Mouse (Mus musculus) embryonic facial prominence, embryonic 15.5 days (tissue): ENCODE results near the gene Rnf216. TPM values are rescaled to one million over a fixed set of nuclear protein-coding genes. Genes with fewer than 3 reads are reported as not detected.

Source experiments
- ATAC-seq: fragments of 200-750 bp; cut with Nextera tagmentation; 2 replicates; pipeline ENCODE4 v1.8.0; 2017; ENCODE audit warnings: low read depth, moderate TSS enrichment; ENCODE audit not compliant: insufficient number of reproducible peaks, low FRiP score, low TSS enrichment
- H3K27ac ChIP-seq: fragments of 300-500 bp; sonication (generic); replicated peaks from 2 replicates; pipeline ENCODE4 v1.5.1; 2015; ENCODE audit warnings: mild to moderate bottlenecking, inconsistent platforms
- H3K27me3 ChIP-seq: fragments of 300-500 bp; sonication (generic); 2 replicates; pipeline ENCODE4 v1.6.1; 2015; ENCODE audit warnings: inconsistent platforms
- H3K36me3 ChIP-seq: fragments of 300-500 bp; sonication (generic); 2 replicates; pipeline ENCODE4 v1.6.1; 2015; ENCODE audit warnings: mild to moderate bottlenecking, inconsistent platforms
- H3K4me1 ChIP-seq: fragments of 300-500 bp; sonication (generic); 2 replicates; pipeline ENCODE4 v1.6.1; 2015; ENCODE audit warnings: inconsistent platforms
- H3K4me2 ChIP-seq: fragments of 300-500 bp; sonication (generic); replicated peaks from 2 replicates; pipeline ENCODE4 v1.6.1; 2015; ENCODE audit warnings: mild to moderate bottlenecking, inconsistent platforms
- H3K4me3 ChIP-seq: fragments of 300-500 bp; sonication (generic); replicated peaks from 2 replicates; pipeline ENCODE4 v1.5.1; 2015; ENCODE audit warnings: mild to moderate bottlenecking, inconsistent platforms
- H3K9ac ChIP-seq: fragments of 300-500 bp; sonication (generic); 2 replicates; pipeline ENCODE4 v1.6.1; 2015; ENCODE audit warnings: inconsistent platforms
- H3K9me3 ChIP-seq: fragments of 300-500 bp; sonication (generic); replicated peaks from 2 replicates; pipeline ENCODE4 v1.6.1; 2016; ENCODE audit warnings: inconsistent platforms
- whole genome bisulfite sequencing: fragments of 180-500 bp; shearing (Covaris S2); methylation state at CpG from one replicate; pipeline ENCODE4 v1.1.7; 2015; 5-methylcytosine and 5-hydroxymethylcytosine counted together
- polyA plus RNA-seq: library from polyadenylated mRNA; unstranded; fragments of >200 nt; fragmentation: Nextera tagmentation; extraction: Ambion mirVana; gene quantifications from 2 replicates; pipeline ENCODE4 v1.2.1, GENCODE M21; 2015

The Rnf216 gene
- polyA plus RNA-seq, 1 experiment from 2014 or later: 41.2 TPM

- Histone ChIP-seq H3K36me3 (peaks cover 11% of the 10 kb centered on the region; the same call in 1 of the 2 replicates), H3K4me1 (peaks cover 43% of the 10 kb centered on the region), H3K4me3 (peak overlapping the region; percentile 17), H3K9ac (no peak overlapping the region), H3K9me3 (no peaks in the 10 kb centered on the region), H3K27ac (peak overlapping the region; percentile 99), H3K4me2 (peak overlapping the region; percentile 44), H3K27me3 (no peaks in the 10 kb centered on the region)
- peak; percentile 96 for ATAC-seq
- WGBS: 20% methylated on average over 9 of the region's 9 CpGs
These were observed 111.9 kb downstream of the Rnf216 start for GRCm38 (mm10) chr5:143000654-143001500.

- Histone ChIP-seq H3K4me3 (peak overlapping the region; percentile 2; the same call in 1 of the 2 replicates), H3K36me3 (peaks cover 12% of the 10 kb centered on the region; the same call in 1 of the 2 replicates), H3K4me2 (peak overlapping the region; percentile 44), H3K27ac (peak overlapping the region; percentile 99), H3K9ac (no peak overlapping the region), H3K27me3 (no peaks in the 10 kb centered on the region), H3K9me3 (no peaks in the 10 kb centered on the region), H3K4me1 (peaks cover 43% of the 10 kb centered on the region)
- no peak for ATAC-seq
- WGBS: 43% methylated on average over 4 of the region's 4 CpGs
These were observed 112.7 kb downstream of the Rnf216 start for GRCm38 (mm10) chr5:143000091-143000490.

- no peaks in the 10 kb centered on the region for H3K27me3 ChIP-seq
- H3K9ac ChIP-seq: no peak overlapping the region
- peaks cover 43% of the 10 kb centered on the region for H3K4me1 ChIP-seq
- peak overlapping the region; percentile 58; the same call in 1 of the 2 replicates for H3K27ac ChIP-seq
- WGBS: 50% methylated on average over 2 of the region's 2 CpGs
- no peaks in the 10 kb centered on the region for H3K9me3 ChIP-seq
- no peak overlapping the region for H3K4me2 ChIP-seq
- peaks cover 24% of the 10 kb centered on the region for H3K36me3 ChIP-seq
- no peak overlapping the region for H3K4me3 ChIP-seq
- ATAC-seq: no peak
These were observed 114.6 kb downstream of the Rnf216 start for GRCm38 (mm10) chr5:142998171-142998570.

GRCm38 (mm10) chr5:142997526-142997925 lies 115.3 kb downstream of the Rnf216 start:
- peak overlapping the region; percentile 58; the same call in 1 of the 2 replicates for H3K27ac ChIP-seq
- 72% methylated on average over 9 of the region's 9 CpGs for WGBS
- H3K27me3 ChIP-seq: no peaks in the 10 kb centered on the region
- peaks cover 36% of the 10 kb centered on the region for H3K4me1 ChIP-seq
- no peak for ATAC-seq
- H3K9me3 ChIP-seq: no peaks in the 10 kb centered on the region
- H3K9ac ChIP-seq: no peak overlapping the region
- H3K4me3 ChIP-seq: no peak overlapping the region
- no peak overlapping the region for H3K4me2 ChIP-seq
- peaks cover 30% of the 10 kb centered on the region for H3K36me3 ChIP-seq

GRCm38 (mm10) chr5:142994746-142995145 lies 118.0 kb downstream of the Rnf216 start:
- peaks cover 14% of the 10 kb centered on the region; the same call in 1 of the 2 replicates for H3K4me1 ChIP-seq
- peaks cover 46% of the 10 kb centered on the region for H3K36me3 ChIP-seq
- H3K4me2 ChIP-seq: no peak overlapping the region
- H3K27ac ChIP-seq: no peak overlapping the region; the same call in 1 of the 2 replicates
- H3K4me3 ChIP-seq: no peak overlapping the region
- no peak overlapping the region for H3K9ac ChIP-seq
- no peak for ATAC-seq
- no peaks in the 10 kb centered on the region for H3K9me3 ChIP-seq
- 77% methylated on average over 2 of the region's 2 CpGs for WGBS
- H3K27me3 ChIP-seq: no peaks in the 10 kb centered on the region

GRCm38 (mm10) chr5:142989167-142989566 lies 123.6 kb downstream of the Rnf216 start:
- no peak overlapping the region for H3K4me3 ChIP-seq
- H3K27me3 ChIP-seq: no peaks in the 10 kb centered on the region
- no peaks in the 10 kb centered on the region for H3K9me3 ChIP-seq
- H3K9ac ChIP-seq: no peak overlapping the region
- WGBS: 52% methylated on average over 3 of the region's 3 CpGs
- ATAC-seq: no peak
- peaks cover 8% of the 10 kb centered on the region for H3K4me1 ChIP-seq
- peaks cover 32% of the 10 kb centered on the region for H3K36me3 ChIP-seq
- no peak overlapping the region for H3K4me2 ChIP-seq
- H3K27ac ChIP-seq: no peak overlapping the region

- no peak overlapping the region for H3K4me3 ChIP-seq
- no peaks in the 10 kb centered on the region for H3K9me3 ChIP-seq
- H3K4me1 ChIP-seq: peaks cover 8% of the 10 kb centered on the region
- ATAC-seq: no peak
- H3K27me3 ChIP-seq: no peaks in the 10 kb centered on the region
- peaks cover 26% of the 10 kb centered on the region for H3K36me3 ChIP-seq
- 66% methylated on average over 5 of the region's 5 CpGs for WGBS
- no peak overlapping the region for H3K4me2 ChIP-seq
- no peak overlapping the region for H3K9ac ChIP-seq
- no peak overlapping the region; the same call in 1 of the 2 replicates for H3K27ac ChIP-seq
These were observed 124.3 kb downstream of the Rnf216 start for GRCm38 (mm10) chr5:142988520-142988919.

- peaks cover 8% of the 10 kb centered on the region for H3K4me1 ChIP-seq
- H3K4me2 ChIP-seq: no peak overlapping the region
- no peak overlapping the region for H3K4me3 ChIP-seq
- no peaks in the 10 kb centered on the region for H3K27me3 ChIP-seq
- H3K9me3 ChIP-seq: no peaks in the 10 kb centered on the region
- ATAC-seq: no peak
- no peaks in the 10 kb centered on the region for H3K36me3 ChIP-seq
- H3K9ac ChIP-seq: no peak overlapping the region
- WGBS: 88% methylated on average over 10 of the region's 10 CpGs
- no peak overlapping the region for H3K27ac ChIP-seq
These were observed 128.5 kb downstream of the Rnf216 start for GRCm38 (mm10) chr5:142984271-142984670.

GRCm38 (mm10) chr5:142983174-142983573 lies 129.6 kb downstream of the Rnf216 start:
- 62% methylated on average over 8 of the region's 8 CpGs for WGBS
- Histone ChIP-seq H3K4me1 (peaks cover 2% of the 10 kb centered on the region), H3K4me2 (no peak overlapping the region), H3K4me3 (no peak overlapping the region), H3K27me3 (no peaks in the 10 kb centered on the region), H3K27ac (no peak overlapping the region), H3K9me3 (no peaks in the 10 kb centered on the region), H3K9ac (no peak overlapping the region), H3K36me3 (no peaks in the 10 kb centered on the region)
- no peak for ATAC-seq

- Histone ChIP-seq H3K4me1 (0 out of 2 replicates have a peak, but pooled peaks cover 3% of the 10 kb centered on the region), H3K4me3 (no peak overlapping the region), H3K9me3 (no peaks in the 10 kb centered on the region), H3K27me3 (no peaks in the 10 kb centered on the region), H3K4me2 (no peak overlapping the region), H3K27ac (no peak overlapping the region; the same call in 1 of the 2 replicates), H3K36me3 (no peaks in the 10 kb centered on the region), H3K9ac (no peak overlapping the region)
- 74% methylated on average over 16 of the region's 16 CpGs for WGBS
- ATAC-seq: no peak
These were observed 130.6 kb downstream of the Rnf216 start for GRCm38 (mm10) chr5:142982046-142982801.

- no peak for ATAC-seq
- no peaks in the 10 kb centered on the region for H3K27me3 ChIP-seq
- no peak overlapping the region for H3K4me2 ChIP-seq
- no peak overlapping the region for H3K4me3 ChIP-seq
- 0 out of 2 replicates have a peak overlapping the region, but pooled peaks have one; percentile 5 for H3K27ac ChIP-seq
- no peaks in the 10 kb centered on the region for H3K9me3 ChIP-seq
- H3K9ac ChIP-seq: no peak overlapping the region
- H3K4me1 ChIP-seq: peaks cover 20% of the 10 kb centered on the region
- 56% methylated on average over 5 of the region's 5 CpGs for WGBS
- peaks cover 21% of the 10 kb centered on the region for H3K36me3 ChIP-seq
These were observed 136.3 kb downstream of the Rnf216 start for GRCm38 (mm10) chr5:142976516-142976915.
